Mouse (Mus musculus): ENCODE measurements around the gene Gm11563.
"Not testable (repeated sequence)": the region's sequence is repeated elsewhere in the genome, so short reads cannot be mapped to it uniquely, and the experiment has no call there.

DNA sequence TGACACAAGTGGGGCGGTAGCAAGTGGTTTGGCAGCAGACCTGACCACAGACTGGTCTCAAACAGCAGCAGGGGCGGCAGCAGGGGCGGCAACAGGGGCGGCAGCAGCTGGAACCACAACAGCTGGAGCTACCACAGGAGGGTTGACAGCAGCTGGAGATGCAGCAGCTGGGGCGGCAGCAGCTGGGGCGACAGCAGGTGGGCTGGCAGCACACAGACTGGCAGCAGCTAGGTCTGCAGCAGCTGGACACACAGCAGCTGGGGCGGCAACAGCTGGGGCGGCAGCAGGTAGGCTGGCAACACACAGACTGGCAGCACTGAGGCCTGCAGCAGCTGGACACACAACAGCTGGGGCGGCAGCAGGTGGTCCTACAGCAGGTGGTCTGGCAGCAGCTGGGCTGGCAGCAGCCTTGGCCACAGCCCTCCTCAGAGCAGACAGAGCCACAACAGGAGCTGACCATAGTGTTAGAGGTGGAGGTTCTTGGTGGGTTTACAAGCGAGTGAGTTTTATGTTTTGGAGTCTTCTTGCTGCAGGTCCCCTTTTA lies at the start of gene Gm11563:
- TF ChIP-seq CTCF (conservative IDR thresholded peaks at IDR 0.05; ENCODE audit: insufficient read depth, insufficient read length, low read depth, low read length); POLR2A (IDR thresholded peaks at IDR 0.05; ENCODE audit: low read depth, low read length): not testable (repeated sequence)

Data from kidney, adult 2 months (tissue).